Mouse (Mus musculus): ENCODE data around the gene Xcr1. TPM values are rescaled to one million over a fixed set of nuclear protein-coding genes. Genes with fewer than 3 reads are reported as not detected.

Xcr1 gene
- polyA plus RNA-seq (2015; fragmentation: Nextera tagmentation; extraction: Ambion mirVana): 0.06 and 0.08 TPM in 2 replicates

DNA sequence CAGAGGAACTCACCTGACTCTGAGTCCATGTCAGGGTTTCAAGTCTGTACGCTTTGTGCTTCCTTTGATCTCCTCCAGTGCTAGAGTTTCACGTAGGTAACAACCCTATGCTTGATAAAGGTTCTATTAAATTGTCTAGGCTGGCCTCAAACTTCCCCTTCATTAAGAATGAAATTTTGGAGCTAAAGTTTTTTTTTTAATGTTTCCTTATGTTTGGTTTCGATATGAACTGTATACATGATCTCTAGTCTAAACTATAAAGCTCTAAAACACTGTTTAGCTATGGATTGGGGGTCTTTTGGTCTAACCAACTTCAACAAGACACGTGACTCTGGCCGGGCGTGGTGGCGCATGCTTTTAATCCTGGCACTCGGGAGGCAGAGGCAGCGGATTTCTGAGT is at the start of gene Xcr1:
Xcr1 (minus strand) TSS at position 101 of the 400 bp plus-strand sequence.
- Histone ChIP-seq H3K27me3 (replicated peaks) (no peaks in the 10 kb centered on the region), H3K36me3 (no peaks in the 10 kb centered on the region), H3K9ac (replicated peaks) (no peak within 1 kb of the TSS), H3K4me2 (no peak within 1 kb of the TSS), H3K9me3 (replicated peaks) (no peaks in the 10 kb centered on the region), H3K27ac (replicated peaks) (no peak within 1 kb of the TSS), H3K4me1 (no peaks in the 10 kb centered on the region), H3K4me3 (replicated peaks) (no peak within 1 kb of the TSS)
- 92% methylated on average over 9 of the region's 9 CpGs for WGBS
- ATAC-seq (ENCODE audit: low FRiP score): no peak

DNA sequence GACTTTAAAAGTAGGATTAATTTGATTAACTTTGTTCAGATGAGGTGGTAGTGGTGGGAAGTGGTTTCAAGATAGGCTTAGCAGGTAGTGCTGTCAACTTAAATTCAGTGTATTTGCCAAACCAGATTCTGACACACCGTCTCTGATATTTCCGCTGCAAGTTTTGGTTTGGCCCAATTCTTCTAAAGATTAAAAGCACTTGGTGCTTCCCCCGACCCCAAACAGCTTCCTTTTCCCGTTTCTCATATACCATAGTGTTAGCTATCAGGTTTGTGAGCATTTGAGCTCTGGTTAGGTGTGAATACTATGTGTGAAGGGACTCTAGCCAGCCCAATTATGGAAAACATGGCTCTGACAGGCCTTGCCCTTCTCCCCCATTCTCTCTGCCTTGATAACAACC is 10.2 kb upstream of the Xcr1 start:
- Histone ChIP-seq H3K36me3 (no peaks in the 10 kb centered on the region), H3K27ac (replicated peaks) (no peak overlapping the region), H3K9me3 (replicated peaks) (no peaks in the 10 kb centered on the region), H3K27me3 (replicated peaks) (no peaks in the 10 kb centered on the region), H3K4me2 (no peak overlapping the region), H3K9ac (replicated peaks) (no peak overlapping the region), H3K4me1 (no peaks in the 10 kb centered on the region), H3K4me3 (replicated peaks) (no peak overlapping the region)
- 75% methylated on average over 4 of the region's 4 CpGs for WGBS
- no peak for ATAC-seq (ENCODE audit: low FRiP score)

DNA sequence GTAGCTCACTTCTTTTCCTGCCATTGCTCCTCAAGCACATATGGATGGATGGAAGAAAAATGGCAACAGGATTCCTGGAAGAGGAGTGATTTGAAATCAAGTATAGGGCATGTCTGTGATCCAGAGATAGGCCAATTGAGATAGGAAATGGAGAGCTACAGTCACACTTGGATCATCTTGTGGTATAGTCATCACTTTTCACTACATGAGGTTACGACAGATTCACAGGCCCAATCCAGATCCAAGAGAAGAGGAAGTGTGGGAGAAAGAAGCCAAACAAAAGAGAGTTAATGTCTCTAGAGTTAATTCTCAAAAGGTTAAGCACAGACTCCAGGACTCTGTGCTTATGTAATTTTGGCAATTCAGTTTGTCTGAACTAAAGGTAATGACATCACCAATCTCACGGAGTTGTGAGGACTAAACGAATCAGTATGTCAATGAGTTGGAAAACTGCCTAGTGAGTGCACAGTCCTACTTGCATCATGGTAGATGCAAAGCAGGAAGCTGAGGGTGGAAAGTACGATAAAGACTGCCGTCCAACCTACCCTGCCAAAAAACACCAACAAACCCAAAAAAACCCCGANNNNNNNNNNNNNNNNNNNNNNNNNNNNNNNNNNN is 7.4 kb upstream of the Xcr1 start:
- ATAC-seq (ENCODE audit: low FRiP score): no peak
- H3K36me3 ChIP-seq: no peaks in the 10 kb centered on the region
- H3K9me3 ChIP-seq (replicated peaks): no peaks in the 10 kb centered on the region
- WGBS: 58% methylated on average over 6 of the region's 6 CpGs
- H3K4me3 ChIP-seq (replicated peaks): no peak overlapping the region
- no peak overlapping the region for H3K4me2 ChIP-seq
- no peaks in the 10 kb centered on the region for H3K4me1 ChIP-seq
- H3K9ac ChIP-seq (replicated peaks): no peak overlapping the region
- no peaks in the 10 kb centered on the region for H3K27me3 ChIP-seq (replicated peaks)
- no peak overlapping the region for H3K27ac ChIP-seq (replicated peaks)

DNA sequence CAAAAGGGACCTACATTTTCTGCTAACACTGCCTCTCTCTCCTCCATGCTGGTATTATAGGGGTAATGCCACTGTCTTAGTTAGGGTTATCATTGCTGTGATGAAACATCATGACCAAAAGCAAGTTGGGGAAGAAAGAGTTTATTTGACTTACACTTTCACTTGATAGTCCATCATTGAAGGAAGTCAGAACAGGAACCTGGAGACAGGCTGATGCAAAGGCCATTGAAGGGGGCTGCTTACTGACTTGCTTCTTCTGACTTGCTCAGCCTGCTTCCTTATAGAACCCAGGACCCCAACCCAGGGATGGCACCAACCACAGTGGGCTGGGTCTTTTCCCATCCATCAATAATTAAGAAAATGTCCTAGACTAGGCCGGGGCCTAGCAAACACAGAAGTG is 1.8 kb upstream of the Xcr1 start:
- no peak for ATAC-seq (ENCODE audit: low FRiP score)
- no peak overlapping the region for H3K4me2 ChIP-seq
- H3K9me3 ChIP-seq (replicated peaks): no peaks in the 10 kb centered on the region
- no peaks in the 10 kb centered on the region for H3K27me3 ChIP-seq (replicated peaks)
- no peaks in the 10 kb centered on the region for H3K36me3 ChIP-seq
- H3K27ac ChIP-seq (replicated peaks): no peak overlapping the region
- 95% methylated on average over 1 of the region's 1 CpGs for WGBS
- no peaks in the 10 kb centered on the region for H3K4me1 ChIP-seq
- no peak overlapping the region for H3K9ac ChIP-seq (replicated peaks)
- H3K4me3 ChIP-seq (replicated peaks): no peak overlapping the region

DNA sequence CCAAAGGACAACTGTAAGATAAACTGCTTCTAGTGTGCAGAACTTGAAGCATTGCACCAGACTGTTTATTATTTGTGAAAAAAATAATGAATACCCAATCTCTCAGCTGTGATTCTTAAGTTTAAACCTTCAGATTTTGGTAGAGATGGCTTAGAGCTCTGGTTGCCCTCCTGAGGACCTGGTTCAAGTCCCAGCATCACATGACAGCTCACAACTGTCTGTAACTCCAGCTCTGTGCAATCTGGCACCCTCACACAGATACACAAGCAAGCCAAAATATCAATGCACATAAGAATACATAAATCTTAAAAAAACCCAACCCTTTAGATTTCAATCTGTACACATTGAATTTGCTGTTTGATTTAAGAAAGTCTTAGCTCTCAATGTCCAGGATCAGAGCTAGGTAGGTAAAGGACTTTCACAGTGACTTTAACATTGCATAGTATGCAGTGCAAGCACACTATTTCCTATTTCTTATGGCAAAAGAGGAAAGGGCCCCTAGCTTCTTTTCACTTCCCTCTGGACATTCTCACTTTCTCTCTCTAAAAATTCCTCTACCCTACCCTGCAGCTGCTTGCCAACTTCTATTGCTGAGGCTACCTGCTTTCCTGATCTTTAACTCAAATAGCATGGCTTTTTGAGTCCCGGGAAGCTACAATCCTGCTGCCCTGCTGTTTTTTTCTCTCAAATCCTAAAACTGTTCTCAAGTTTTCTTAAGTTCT is 1.2 kb upstream of the Xcr1 start:
- 87% methylated on average over 1 of the region's 1 CpGs for WGBS

DNA sequence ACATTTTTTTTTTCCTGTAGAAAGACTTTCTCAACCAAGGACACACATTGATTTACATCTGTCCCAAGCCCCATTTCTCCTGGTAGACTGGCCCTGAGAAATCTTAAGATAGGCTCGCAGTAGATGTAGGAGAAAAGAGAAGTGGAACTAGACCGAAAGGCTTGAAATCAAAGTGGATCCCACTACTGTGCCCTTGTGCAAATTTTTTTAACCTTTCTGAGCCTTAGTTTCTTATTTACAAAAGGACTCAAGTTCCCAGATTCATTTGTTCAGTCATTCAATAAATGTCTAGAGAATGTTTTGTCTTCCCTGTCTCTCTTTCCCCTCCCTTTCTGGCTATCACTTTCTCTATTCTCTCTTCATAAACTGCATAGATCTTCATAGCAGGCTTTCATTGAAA is 5.0 kb downstream of the Xcr1 start:
- H3K36me3 ChIP-seq: no peaks in the 10 kb centered on the region
- no peaks in the 10 kb centered on the region for H3K27me3 ChIP-seq (replicated peaks)
- H3K9ac ChIP-seq (replicated peaks): no peak overlapping the region
- no peak overlapping the region for H3K4me2 ChIP-seq
- no peaks in the 10 kb centered on the region for H3K9me3 ChIP-seq (replicated peaks)
- peaks cover 3% of the 10 kb centered on the region for H3K4me1 ChIP-seq
- 93% methylated on average over 2 of the region's 2 CpGs for WGBS
- no peak overlapping the region for H3K27ac ChIP-seq (replicated peaks)
- ATAC-seq (ENCODE audit: low FRiP score): no peak
- H3K4me3 ChIP-seq (replicated peaks): no peak overlapping the region

More for the DNA sequence above, 1.2 kb upstream of the Xcr1 start:
- Histone ChIP-seq H3K27ac (replicated peaks) (no peak overlapping the region), H3K4me2 (no peak overlapping the region), H3K4me1 (no peaks in the 10 kb centered on the region), H3K36me3 (no peaks in the 10 kb centered on the region), H3K27me3 (replicated peaks) (no peaks in the 10 kb centered on the region), H3K9ac (replicated peaks) (no peak overlapping the region), H3K9me3 (replicated peaks) (no peaks in the 10 kb centered on the region), H3K4me3 (replicated peaks) (no peak overlapping the region)
- ATAC-seq (ENCODE audit: low FRiP score): no peak

DNA sequence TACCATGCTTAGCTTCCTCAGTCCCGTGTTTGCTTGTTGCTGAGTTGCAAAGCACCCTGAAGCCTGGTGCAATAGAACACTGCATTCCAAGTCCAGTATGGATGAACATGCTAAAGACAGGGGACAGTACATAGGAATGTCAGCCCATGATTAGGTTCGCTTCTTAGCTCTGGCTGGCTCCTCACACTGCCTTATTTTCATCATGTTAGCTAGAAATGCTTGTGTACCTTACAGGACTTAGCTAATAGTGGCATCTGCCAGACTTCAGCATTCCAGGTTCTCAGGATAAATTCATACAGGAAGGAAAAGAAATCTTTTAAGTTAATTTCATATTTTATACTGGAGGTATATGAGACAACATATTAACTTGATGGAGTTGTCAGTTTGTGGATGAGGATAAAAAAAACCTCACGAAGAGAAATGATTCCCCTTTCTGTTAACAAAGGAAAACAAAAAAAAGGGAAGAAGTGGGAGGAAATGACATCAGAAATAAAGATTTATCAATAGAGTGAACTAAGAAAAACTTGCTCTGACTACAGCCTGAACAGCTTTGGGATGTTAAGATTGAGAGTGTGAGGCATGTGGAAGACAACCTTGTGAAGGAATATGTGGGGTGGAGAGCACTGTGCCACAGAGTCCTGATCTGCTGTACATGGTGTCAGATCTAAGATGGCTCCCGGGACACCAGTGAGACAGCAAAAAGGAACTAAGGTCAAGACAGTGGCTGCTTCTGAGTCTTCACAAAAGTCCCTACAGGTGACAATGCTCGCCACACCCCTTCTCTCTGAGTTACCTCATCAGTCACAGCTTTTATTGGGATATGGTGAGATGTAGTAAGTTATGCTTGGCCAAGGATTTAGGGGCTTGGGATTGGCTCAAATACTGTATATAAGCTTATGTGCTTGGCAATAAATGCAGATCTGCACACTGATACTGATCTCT is 9.1 kb downstream of the Xcr1 start:
- Histone ChIP-seq H3K4me2 (peak overlapping the region; percentile 62), H3K27me3 (replicated peaks) (no peaks in the 10 kb centered on the region), H3K4me3 (replicated peaks) (peak overlapping the region; percentile 39), H3K9ac (replicated peaks) (peak overlapping the region; percentile 47; the same call in 1 of the 2 replicates), H3K4me1 (peaks cover 11% of the 10 kb centered on the region), H3K36me3 (no peaks in the 10 kb centered on the region), H3K27ac (replicated peaks) (peak overlapping the region; percentile 79), H3K9me3 (replicated peaks) (no peaks in the 10 kb centered on the region)
- peak; percentile 35 for ATAC-seq (ENCODE audit: low FRiP score)
- 67% methylated on average over 5 of the region's 5 CpGs for WGBS

DNA sequence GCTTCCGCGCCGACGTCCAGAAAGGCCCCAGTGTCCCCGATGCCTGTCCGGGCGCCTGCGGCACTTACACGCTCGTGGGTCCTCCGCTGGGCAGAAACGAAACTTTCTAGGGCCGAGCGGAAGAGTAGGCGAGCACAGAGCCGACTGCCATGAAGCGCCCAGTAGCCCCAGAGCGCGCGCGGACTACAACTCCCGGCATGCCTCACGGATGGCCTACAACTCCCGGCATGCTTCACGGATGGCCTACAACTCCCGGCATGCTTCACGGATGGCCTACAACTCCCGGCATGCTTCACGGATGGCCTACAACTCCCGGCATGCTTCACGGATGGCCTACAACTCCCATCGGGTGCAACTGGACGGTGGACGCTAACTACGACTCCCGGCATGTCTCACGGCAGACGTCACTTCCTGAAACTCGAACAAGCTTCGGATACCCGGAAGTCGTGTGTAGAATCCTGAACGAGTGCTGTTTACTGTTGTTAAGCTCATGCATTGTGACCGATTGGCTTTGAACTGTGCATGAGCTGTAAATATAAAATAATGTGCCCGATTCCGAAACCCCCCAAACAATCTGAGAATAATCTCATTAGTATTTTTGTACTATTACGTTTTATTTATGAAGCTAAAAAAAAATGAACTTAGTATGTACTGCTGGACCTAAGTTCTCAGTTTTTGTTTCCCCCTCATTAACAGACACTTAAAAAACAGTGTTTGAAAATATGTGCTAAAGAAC is 9.9 kb downstream of the Xcr1 start, which contains the start of gene Fyco1:
Fyco1 (minus strand) TSS at position 187 of the 736 bp plus-strand sequence.
- Histone ChIP-seq H3K36me3 (no peaks in the 10 kb centered on the region), H3K4me1 (peaks cover 11% of the 10 kb centered on the region), H3K4me3 (replicated peaks) (peak within 1 kb of the TSS; percentile 82), H3K4me2 (peak within 1 kb of the TSS; percentile 79), H3K9ac (replicated peaks) (peak within 1 kb of the TSS; percentile 64), H3K27me3 (replicated peaks) (no peaks in the 10 kb centered on the region), H3K27ac (replicated peaks) (peak within 1 kb of the TSS; percentile 84), H3K9me3 (replicated peaks) (no peaks in the 10 kb centered on the region)
- WGBS: under 1% methylated on average over 47 of the region's 47 CpGs
- peak; percentile 98 for ATAC-seq (ENCODE audit: low FRiP score)

DNA sequence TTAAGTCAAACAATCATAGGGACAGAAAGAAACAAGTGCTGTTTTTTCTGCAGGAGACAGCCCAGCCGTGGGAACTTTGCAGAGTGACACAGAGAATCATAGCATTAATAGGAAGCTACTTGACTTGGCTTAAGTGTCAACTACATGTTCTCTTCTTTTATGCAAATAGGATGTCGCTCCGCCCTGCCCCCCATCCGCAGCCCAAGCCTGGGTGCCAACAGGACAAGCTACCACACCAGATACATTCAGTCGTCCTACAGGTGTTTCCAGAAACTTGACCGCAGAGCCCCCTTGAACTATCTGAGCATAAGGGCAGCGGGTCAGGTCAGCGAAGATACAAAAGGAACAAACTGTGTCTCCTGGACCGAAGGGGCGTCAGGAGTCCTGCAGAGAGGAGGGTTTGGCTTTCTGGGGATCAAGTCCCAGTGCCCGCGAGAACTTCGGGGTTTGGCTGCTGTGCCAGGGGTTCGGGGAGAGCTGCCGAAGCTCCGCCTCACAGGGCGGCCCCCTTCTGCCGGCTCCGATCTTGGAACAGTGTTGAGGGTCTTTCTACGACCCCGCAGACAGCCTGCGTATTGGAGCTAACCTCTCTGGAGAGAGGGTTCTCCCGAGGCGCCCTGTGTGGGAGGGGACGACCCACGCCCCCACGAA is 10.6 kb downstream of the Xcr1 start:
- Histone ChIP-seq H3K9ac (replicated peaks) (peak overlapping the region; percentile 64), H3K36me3 (no peaks in the 10 kb centered on the region), H3K4me1 (peaks cover 11% of the 10 kb centered on the region), H3K27me3 (replicated peaks) (no peaks in the 10 kb centered on the region), H3K4me3 (replicated peaks) (peak overlapping the region; percentile 82), H3K4me2 (peak overlapping the region; percentile 79), H3K9me3 (replicated peaks) (no peaks in the 10 kb centered on the region), H3K27ac (replicated peaks) (peak overlapping the region; percentile 84)
- peak; percentile 77 for ATAC-seq (ENCODE audit: low FRiP score)
- WGBS: 0% methylated on average over 26 of the region's 27 CpGs

DNA sequence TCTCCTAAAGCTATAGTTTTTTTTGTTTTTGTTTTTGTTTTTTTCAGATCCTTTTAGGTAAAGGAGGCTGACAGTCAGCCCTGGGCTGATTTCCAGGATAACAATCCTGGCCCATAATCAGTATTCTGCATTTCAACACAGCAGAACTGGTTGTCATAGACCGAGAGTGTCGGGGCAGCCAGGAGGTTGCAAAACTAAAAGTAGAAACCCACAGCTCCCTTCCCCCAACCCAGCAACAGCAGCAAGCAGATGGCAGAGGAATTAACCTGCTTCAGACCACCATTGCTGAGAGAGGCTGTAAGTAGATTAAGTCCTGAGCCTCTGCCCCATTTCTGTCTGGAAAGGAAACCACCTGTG is 11.1 kb downstream of the Xcr1 start:
- H3K4me2 ChIP-seq: peak overlapping the region; percentile 79
- no peaks in the 10 kb centered on the region for H3K9me3 ChIP-seq (replicated peaks)
- H3K4me3 ChIP-seq (replicated peaks): peak overlapping the region; percentile 82
- peak overlapping the region; percentile 84 for H3K27ac ChIP-seq (replicated peaks)
- no peaks in the 10 kb centered on the region for H3K36me3 ChIP-seq
- WGBS: 22% methylated on average over 2 of the region's 2 CpGs
- no peaks in the 10 kb centered on the region for H3K27me3 ChIP-seq (replicated peaks)
- H3K9ac ChIP-seq (replicated peaks): no peak overlapping the region
- peaks cover 11% of the 10 kb centered on the region for H3K4me1 ChIP-seq
- ATAC-seq (ENCODE audit: low FRiP score): no peak
